Mouse (Mus musculus) small intestine, adult 2 months (tissue): Measurements from ENCODE around the gene Ccl22.

Experiments used
- CTCF ChIP-seq: fragments of 200-500 bp; IDR thresholded peaks from 2 replicates; pipeline ENCODE4 v1.5.1; 2012; ENCODE audit warnings: low read depth, mild to moderate bottlenecking, control low read depth, inconsistent platforms, low read length, moderate library complexity, mixed read lengths; ENCODE audit not compliant: insufficient replicate concordance, insufficient read length; ENCODE audit errors: extremely low read depth
- POLR2A ChIP-seq: fragments of 200-500 bp; IDR thresholded peaks from 2 replicates; pipeline ENCODE4 v1.6.1; 2012; ENCODE audit warnings: low read depth, mild to moderate bottlenecking, control low read depth, inconsistent platforms, low read length, moderate library complexity

DNA sequence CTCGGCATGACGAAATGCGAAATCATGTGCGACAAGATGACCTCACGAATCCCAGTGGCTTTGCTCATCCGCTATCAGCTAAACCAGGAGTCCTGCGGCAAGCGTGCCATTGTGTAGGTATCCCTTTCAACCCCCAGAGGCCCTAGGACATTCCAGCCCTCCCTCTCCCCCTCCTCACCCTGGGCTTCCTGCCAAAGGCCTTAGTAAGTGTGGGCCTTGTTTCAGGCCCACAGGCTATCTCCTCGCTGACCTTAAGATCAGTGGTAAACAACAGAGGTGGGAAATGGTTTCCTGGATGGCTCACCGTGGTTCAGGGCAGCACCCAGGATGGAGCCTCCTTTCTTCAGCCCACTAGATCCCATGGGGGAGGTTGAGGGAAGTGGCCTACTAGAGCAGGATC, 32.6 kb downstream of the Ccl22 start:
- TF ChIP-seq POLR2A (no peak), CTCF (no peak)
